Mouse (Mus musculus) liver, adult 2 months (tissue): Measurements from ENCODE around the gene Olfr320. TPM values are rescaled to one million over a fixed set of nuclear protein-coding genes. Genes with fewer than 3 reads are reported as not detected.
A peak's percentile ranks its signal among the peaks of the same experiment; 100 is the strongest.
"Not testable (repeated sequence)": the region's sequence is repeated elsewhere in the genome, so short reads cannot be mapped to it uniquely, and the experiment has no call there.

ENCODE experiments used
- DNase-seq: peaks from one replicate; pipeline ENCODE4 v3.0.0-alpha.2; 2011; ENCODE audit warnings: low read depth, low spot score; ENCODE audit errors: extremely low read depth
- H3K27ac ChIP-seq: fragments of 200-500 bp; replicated peaks from 2 replicates; pipeline ENCODE4 v1.5.1; 2012; ENCODE audit warnings: low read depth, mild to moderate bottlenecking, control low read depth, inconsistent platforms, low read length; ENCODE audit not compliant: insufficient read depth
- H3K27me3 ChIP-seq: fragments of 200-500 bp; 2 replicates; pipeline ENCODE4 v1.6.1; 2012; ENCODE audit warnings: mild to moderate bottlenecking, moderate library complexity, low read length, inconsistent platforms; ENCODE audit not compliant: control insufficient read depth, insufficient read depth
- H3K36me3 ChIP-seq: fragments of 200-500 bp; 2 replicates; pipeline ENCODE4 v1.6.1; 2012; ENCODE audit warnings: low read length, inconsistent platforms; ENCODE audit not compliant: control insufficient read depth, insufficient read depth
- H3K4me1 ChIP-seq: fragments of 200-500 bp; 2 replicates; pipeline ENCODE4 v1.6.1; 2011; ENCODE audit warnings: low read length; ENCODE audit not compliant: control insufficient read depth, insufficient read depth
- H3K4me3 ChIP-seq: fragments of 200-500 bp; 2 replicates; pipeline ENCODE4 v1.5.1; 2011; ENCODE audit warnings: low read depth, mild to moderate bottlenecking, control low read depth, low read length, moderate library complexity; ENCODE audit not compliant: insufficient read depth
- H3K79me2 ChIP-seq: fragments of 200-500 bp; 2 replicates; pipeline ENCODE4 v1.6.1; 2012; ENCODE audit warnings: inconsistent platforms, mild to moderate bottlenecking, low read length, moderate library complexity; ENCODE audit not compliant: control insufficient read depth, insufficient read depth
- H3K9ac ChIP-seq: fragments of 200-500 bp; 2 replicates; pipeline ENCODE4 v1.6.1; 2012; ENCODE audit warnings: low read depth, mild to moderate bottlenecking, control low read depth, inconsistent platforms, low read length
- CTCF ChIP-seq: fragments of 200-500 bp; IDR thresholded peaks from 2 replicates; pipeline ENCODE4 v1.5.1; 2011; ENCODE audit warnings: low read depth, low read length, control low read depth
- POLR2A ChIP-seq: fragments of 200-500 bp; IDR thresholded peaks from 2 replicates; pipeline ENCODE4 v1.6.1; 2011; ENCODE audit warnings: low read length, control low read depth; ENCODE audit not compliant: insufficient read depth; ENCODE audit errors: extremely low read depth
- WGBS: fragments of 180-500 bp; shearing (Covaris S2); methylation state at CpG from one replicate; pipeline ENCODE4 v1.1.7; 2018; 5-methylcytosine and 5-hydroxymethylcytosine counted together
- polyA plus RNA-seq: library from polyadenylated mRNA; depleted of rRNA; stranded (reverse); fragments of >200 nt; gene quantifications from 2 replicates; pipeline ENCODE4 v1.2.3, GENCODE M21; 2012
- total RNA-seq: library from RNA; depleted of rRNA; stranded (reverse); fragments of >200 nt; gene quantifications from 2 replicates; pipeline ENCODE4 v1.2.3, GENCODE M21; 2014

Gene Olfr320
- total and polyA plus RNA-seq, 2 experiments = not detected

GRCm38 (mm10) chr11:58698862-58699261 lies 18.0 kb downstream of the Olfr320 start, which contains the start of gene Olfr319:
Olfr319 (plus strand) TSS chr11:58699162.
- H3K4me3 ChIP-seq = no peak within 1 kb of the TSS
- H3K9ac ChIP-seq = no peak within 1 kb of the TSS
- no peak within 1 kb of the TSS for H3K27ac ChIP-seq
- H3K4me1 ChIP-seq = no peaks in the 10 kb centered on the region
- no peak for DNase-seq
- 75% methylated on average over 3 of the region's 3 CpGs for WGBS
- no peaks in the 10 kb centered on the region for H3K36me3 ChIP-seq
- TF ChIP-seq CTCF (no peak), POLR2A (no peak)
- no peaks in the 10 kb centered on the region for H3K79me2 ChIP-seq
- peaks cover 2% of the 10 kb centered on the region; the same call in 1 of the 2 replicates for H3K27me3 ChIP-seq

GRCm38 (mm10) chr11:58709086-58709485 lies 28.2 kb downstream of the Olfr320 start:
- Histone ChIP-seq H3K79me2 (no peaks in the 10 kb centered on the region), H3K27me3 (no peaks in the 10 kb centered on the region), H3K36me3 (no peaks in the 10 kb centered on the region), H3K9ac (no peak overlapping the region), H3K27ac (no peak overlapping the region), H3K4me3 (no peak overlapping the region), H3K4me1 (no peaks in the 10 kb centered on the region)
- DNase-seq = no peak
- TF ChIP-seq POLR2A (no peak), CTCF (no peak)
- 79% methylated on average over 11 of the region's 11 CpGs for WGBS

DNA sequence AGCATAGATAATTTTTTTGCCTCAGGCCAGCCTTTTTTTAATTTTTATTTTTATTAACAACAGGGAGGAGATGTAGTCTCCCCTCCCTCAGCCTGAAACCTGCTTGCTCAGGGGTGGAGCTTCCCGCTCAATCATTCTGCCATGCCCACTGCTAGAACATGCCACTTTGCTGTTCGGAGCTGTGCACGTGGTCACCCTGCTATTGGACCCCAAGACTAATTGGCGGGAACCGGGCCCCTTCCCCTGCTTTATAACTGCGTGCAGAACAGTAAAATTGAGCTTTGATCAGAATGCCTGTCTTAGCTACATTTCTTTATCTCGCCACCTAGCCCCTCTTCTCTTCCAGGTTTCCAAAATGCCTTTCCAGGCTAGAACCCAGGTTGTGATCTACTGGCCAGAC lies 36.8 kb downstream of the Olfr320 start:
- H3K9ac ChIP-seq, H3K27ac ChIP-seq, DNase-seq, H3K36me3 ChIP-seq, H3K4me1 ChIP-seq, H3K4me3 ChIP-seq, H3K79me2 ChIP-seq, H3K27me3 ChIP-seq: not testable (repeated sequence)
- WGBS = 94% methylated on average over 7 of the region's 7 CpGs

DNA sequence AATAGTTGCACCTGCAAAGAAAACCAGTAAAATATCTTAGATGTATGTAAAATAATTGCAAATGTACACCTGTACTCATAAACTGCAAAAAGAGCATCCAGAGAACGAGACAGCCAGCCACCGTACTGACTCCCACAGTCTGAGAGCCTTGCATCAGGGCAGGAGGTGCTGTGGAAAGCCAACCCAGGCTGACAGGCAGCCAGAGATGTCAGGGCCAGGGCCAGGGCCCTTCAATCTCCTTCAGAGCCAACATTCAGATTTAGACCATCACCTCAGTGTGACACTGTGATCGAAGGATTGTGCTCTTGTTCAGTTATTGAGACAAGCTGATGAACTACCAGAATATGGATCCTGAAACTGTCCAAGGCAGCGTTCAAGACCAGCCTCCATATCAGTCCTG lies 38.8 kb downstream of the Olfr320 start:
- Histone ChIP-seq H3K9ac (no peak overlapping the region), H3K36me3 (no peaks in the 10 kb centered on the region), H3K27ac (no peak overlapping the region), H3K79me2 (no peaks in the 10 kb centered on the region), H3K4me3 (no peak overlapping the region), H3K4me1 (no peaks in the 10 kb centered on the region; the same call in 1 of the 2 replicates), H3K27me3 (no peaks in the 10 kb centered on the region)
- 90% methylated on average over 4 of the region's 4 CpGs for whole genome bisulfite sequencing
- no peak for TF ChIP-seq CTCF
- TF ChIP-seq POLR2A = no peak
- DNase-seq = no peak

GRCm38 (mm10) chr11:58723914-58724313 lies 43.0 kb downstream of the Olfr320 start, which contains the start of gene Olfr318:
Olfr318 (minus strand) TSS chr11:58724014.
- Histone ChIP-seq H3K36me3 (no peaks in the 10 kb centered on the region), H3K79me2 (no peaks in the 10 kb centered on the region), H3K4me3 (no peak within 1 kb of the TSS), H3K9ac (no peak within 1 kb of the TSS), H3K27me3 (no peaks in the 10 kb centered on the region), H3K27ac (no peak within 1 kb of the TSS), H3K4me1 (no peaks in the 10 kb centered on the region; the same call in 1 of the 2 replicates)
- DNase-seq = no peak
- TF ChIP-seq CTCF (no peak), POLR2A (no peak)

DNA sequence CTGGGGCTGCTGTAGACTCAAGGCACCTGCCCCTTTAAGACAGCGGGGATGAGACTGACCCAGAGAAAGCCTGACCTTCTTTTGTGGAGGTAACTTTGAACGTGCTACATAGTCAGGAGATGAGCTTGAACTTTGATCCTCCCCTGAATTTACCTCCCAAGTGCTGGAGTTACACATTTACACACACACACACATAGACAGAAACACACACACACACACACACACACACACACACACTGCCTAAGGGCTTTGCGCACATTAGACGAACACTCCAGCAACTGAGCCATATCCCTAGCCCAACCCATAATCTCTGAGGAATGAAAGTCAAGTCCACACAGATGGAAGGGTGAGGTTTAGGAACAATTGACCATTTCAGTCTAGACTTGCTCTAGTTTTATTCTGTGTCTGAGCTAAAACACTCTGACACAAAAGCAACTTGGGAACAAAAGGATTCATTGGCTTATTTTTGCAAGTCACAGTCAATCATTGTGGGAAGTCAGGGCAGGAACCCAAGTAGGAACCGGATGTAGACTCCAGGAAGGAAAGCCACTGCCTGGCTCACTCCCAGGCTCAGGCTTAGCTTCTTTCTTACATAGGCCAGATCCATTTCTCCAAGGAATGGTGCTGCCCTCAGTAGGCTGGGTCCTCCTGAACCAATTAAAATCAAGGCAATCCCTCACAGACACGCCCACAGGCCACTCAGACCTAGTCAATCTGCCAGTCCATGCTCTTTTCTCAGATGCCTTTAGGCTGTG lies 47.2 kb downstream of the Olfr320 start:
- 59% methylated on average over 6 of the region's 6 CpGs for WGBS
- not testable (repeated sequence) for H3K9ac ChIP-seq, H3K27ac ChIP-seq, H3K4me1 ChIP-seq, H3K79me2 ChIP-seq, H3K27me3 ChIP-seq, H3K36me3 ChIP-seq, H3K4me3 ChIP-seq
- peak; percentile 31 for DNase-seq
